Mouse (Mus musculus) stomach, postnatal 0 days (tissue): ENCODE measurements around the gene Spc24.

ENCODE experiments used
- CTCF ChIP-seq: IDR thresholded peaks from 2 replicates; pipeline ENCODE4 v1.5.1; 2016; ENCODE audit warnings: antibody characterized with exemption, low read depth, mild to moderate bottlenecking, moderate library complexity
- EP300 ChIP-seq: optimal IDR thresholded peaks from 2 replicates; pipeline ENCODE3; 2016; ENCODE audit warnings: antibody characterized with exemption

- TF ChIP-seq EP300 (no peak), CTCF (no peak)
Measured at GRCm38 (mm10) chr9:21740427-21740826, 19.7 kb downstream of the Spc24 start.
